Mouse (Mus musculus) ES-E14 (cell line): ENCODE measurements around the gene Ntm.

Experiments used
- HCFC1 ChIP-seq: IDR thresholded peaks from 2 replicates; pipeline ENCODE4 v1.6.1; 2012; ENCODE audit warnings: low read length, inconsistent platforms, borderline replicate concordance; ENCODE audit not compliant: insufficient read depth
- ZC3H11A ChIP-seq: IDR thresholded peaks from 2 replicates; pipeline ENCODE4 v1.6.1; 2012; ENCODE audit warnings: low read depth, mild to moderate bottlenecking, inconsistent platforms, low read length, borderline replicate concordance

GRCm38 (mm10) chr9:29925382-29925781, 37.6 kb downstream of the Ntm start:
- TF ChIP-seq ZC3H11A: no peak
- TF ChIP-seq HCFC1: no peak
